Mouse (Mus musculus) spleen, postnatal 4 days (tissue): ENCODE data around the gene Lrrc28.

Experiments
- DNase-seq, 2 experiments: peaks; one replicate each; pipeline ENCODE4 v3.0.0; 2022; ENCODE audit warnings: low spot score in 2 of 2

Gene Lrrc28

GRCm38 (mm10) chr7:67593902-67594301 lies 51.2 kb downstream of the Lrrc28 start:
- no peak for DNase-seq

GRCm38 (mm10) chr7:67592670-67593069 lies 52.4 kb downstream of the Lrrc28 start:
- no peak for DNase-seq

- DNase-seq: no peak
These were observed 56.3 kb downstream of the Lrrc28 start for GRCm38 (mm10) chr7:67588743-67589142.

DNA sequence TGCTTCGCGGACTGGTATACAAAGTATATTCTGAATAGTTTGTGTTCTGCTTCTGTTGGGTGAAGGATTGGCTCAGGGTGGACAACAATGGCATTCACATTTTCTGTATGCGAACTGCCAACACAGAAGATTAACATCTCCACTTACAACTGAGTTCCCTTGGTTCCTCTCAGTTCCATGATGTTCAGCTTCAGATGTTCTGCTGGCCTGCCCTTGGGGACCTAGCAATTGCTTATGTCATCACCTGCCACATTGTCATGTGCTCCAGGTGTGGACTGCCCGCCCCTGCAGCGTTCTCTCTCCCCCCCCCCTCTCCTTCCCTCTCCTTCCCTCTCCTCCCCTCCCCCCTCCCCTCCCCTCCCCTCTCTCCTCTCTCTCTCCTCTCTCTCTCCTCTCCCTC lies 58.6 kb downstream of the Lrrc28 start:
- DNase-seq: no peak

GRCm38 (mm10) chr7:67583852-67584251 lies 61.2 kb downstream of the Lrrc28 start:
- DNase-seq: no peak

GRCm38 (mm10) chr7:67578783-67579482 lies 66.1 kb downstream of the Lrrc28 start:
- DNase-seq: no peak

DNA sequence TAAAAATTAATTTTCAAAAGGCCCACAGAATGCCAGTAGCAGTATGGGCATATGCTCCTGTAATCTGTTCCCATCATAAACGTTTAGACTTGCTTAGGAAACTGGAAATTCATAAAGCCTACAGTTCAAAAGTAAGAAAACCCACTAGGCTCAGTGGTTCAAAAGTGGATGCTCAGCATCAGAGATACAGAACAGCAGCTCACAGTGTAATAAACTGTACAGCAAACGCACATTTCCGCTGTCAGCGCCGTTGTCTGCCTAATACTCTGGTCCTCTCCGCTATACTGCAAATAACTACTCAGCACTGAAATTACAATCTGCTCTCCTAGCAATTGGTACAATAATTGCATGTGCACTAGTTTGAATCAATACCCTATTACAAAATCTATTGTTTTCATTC lies 67.0 kb downstream of the Lrrc28 start:
- no peak for DNase-seq

- DNase-seq: no peak
These were observed 78.4 kb downstream of the Lrrc28 start for GRCm38 (mm10) chr7:67566510-67567237.

GRCm38 (mm10) chr7:67565132-67565531 lies 79.9 kb downstream of the Lrrc28 start:
- DNase-seq: no peak

DNA sequence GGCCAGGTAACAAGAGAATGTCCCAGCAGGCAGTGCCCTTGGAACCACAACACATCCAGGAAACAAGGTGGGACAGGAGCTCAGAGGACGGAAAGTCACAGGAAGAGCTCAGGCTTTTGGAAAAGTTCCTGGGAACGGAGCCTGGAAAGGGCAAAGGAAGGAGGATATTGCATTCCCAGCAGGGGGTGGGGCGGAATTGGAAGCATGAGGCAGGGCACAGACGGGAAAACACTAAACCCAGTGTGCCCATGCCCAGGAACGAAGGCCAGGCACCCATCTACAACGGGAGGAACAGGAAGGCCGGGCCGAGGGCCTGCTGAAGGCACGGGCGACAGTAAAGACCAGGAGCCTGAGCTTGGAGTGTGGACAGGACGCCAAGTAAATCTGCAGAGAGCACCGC lies 82.9 kb downstream of the Lrrc28 start:
- no peak for DNase-seq

DNA sequence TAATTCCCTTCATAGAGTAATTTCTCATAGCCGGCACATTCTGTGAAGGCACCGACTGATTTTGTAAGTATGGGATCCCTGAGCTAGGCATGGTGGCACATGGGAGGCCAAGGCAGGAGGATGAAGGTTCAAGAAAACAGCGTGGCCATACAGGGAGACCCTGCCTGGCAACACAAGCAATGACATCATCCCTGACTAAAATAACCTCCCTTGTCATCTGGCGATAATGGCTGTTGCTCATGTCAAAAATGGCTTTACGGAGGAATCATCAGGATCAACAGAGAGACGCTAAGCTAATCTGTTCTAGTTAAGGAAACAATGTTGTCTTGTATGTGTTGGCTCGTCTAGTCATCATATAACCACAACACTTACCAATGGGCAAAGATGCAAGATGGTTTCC lies 85.6 kb downstream of the Lrrc28 start:
- DNase-seq: no peak

DNA sequence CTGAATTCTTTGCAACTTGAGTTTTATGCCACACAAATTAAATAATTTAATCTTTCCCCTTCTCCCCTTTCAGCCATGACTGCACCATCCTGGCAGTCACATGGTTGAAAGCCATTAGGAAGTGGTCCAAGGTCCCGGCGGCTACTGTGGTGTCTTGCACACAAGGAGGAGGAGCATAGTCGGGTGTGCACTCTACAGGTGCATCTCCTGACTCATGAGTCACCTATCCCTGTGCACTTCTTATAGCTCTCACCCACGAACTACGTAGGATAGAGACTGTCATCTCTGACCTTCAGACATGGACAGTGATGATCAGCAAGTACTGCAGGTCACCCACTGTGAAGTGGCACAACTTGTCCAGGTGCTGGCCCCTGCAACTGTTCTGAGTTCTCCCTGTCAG lies 86.8 kb downstream of the Lrrc28 start:
- DNase-seq: no peak

GRCm38 (mm10) chr7:67554863-67555262 lies 90.2 kb downstream of the Lrrc28 start:
- no peak for DNase-seq

- DNase-seq: no peak
These were observed 93.8 kb downstream of the Lrrc28 start for GRCm38 (mm10) chr7:67551242-67551641.

- DNase-seq: peak; percentile 25 to 69
These were observed 96.0 kb downstream of the Lrrc28 start for GRCm38 (mm10) chr7:67549073-67549561.

DNA sequence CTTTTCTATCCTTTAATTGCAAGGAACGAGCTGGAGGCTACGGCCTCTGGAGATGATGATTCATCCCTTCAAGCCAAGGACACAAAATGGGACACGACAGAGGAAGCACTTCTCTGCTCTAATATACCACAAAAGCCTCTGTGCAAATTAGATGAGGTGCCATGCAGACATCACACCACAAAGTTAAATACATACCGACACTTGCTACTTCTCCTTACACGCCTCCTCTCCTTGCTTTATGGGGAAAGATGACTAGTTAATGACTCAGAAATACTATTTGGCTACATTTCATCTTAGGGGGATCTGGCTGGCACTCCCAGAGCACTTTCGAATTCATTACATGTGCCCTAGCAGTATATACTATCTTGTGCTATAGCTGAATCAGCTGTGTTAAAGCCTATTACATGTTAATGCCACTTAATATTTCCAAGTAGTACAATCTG lies 96.4 kb downstream of the Lrrc28 start:
- no peak for DNase-seq

DNA sequence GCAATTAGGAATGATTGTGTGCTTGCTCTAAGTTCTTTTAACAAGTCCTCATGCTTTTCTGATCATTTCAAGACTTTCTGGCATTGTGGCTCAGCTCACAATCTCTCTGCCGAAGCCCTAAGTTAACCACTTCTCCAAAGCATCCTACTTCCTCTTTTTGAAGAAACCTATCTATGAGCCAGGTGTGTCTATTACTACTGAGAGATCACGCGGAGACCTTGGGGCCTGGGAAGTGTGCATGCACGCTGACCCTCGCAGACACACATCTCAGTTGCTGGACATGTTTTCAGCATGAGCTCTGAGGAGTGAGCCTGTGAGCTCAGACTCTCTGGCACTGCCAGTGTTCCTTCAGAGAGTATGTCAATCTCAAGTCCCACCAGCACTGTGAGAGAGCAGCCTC lies 98.8 kb downstream of the Lrrc28 start:
- no peak for DNase-seq

- DNase-seq: no peak
These were observed 100.5 kb downstream of the Lrrc28 start for GRCm38 (mm10) chr7:67544586-67544985.

DNA sequence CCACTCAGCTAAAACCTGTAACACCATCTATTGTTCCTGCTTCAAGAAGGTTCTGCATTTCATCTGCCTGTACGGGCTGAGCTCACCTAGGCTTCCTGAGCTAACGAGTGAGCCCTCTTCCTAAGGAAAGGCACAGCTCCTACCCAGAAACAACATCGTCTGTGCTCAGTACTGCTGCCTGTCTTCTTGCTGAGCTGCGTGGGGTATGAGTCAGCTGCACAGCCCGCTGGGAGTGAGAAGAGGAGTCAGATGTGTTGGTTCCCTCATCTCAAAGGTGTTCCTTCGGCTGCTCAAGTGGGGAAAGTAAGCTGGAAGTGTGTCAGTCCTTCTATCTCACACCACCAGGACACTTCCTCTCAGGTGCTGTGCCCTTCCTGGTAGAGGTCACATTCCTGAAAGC lies 101.4 kb downstream of the Lrrc28 start:
- no peak for DNase-seq

DNA sequence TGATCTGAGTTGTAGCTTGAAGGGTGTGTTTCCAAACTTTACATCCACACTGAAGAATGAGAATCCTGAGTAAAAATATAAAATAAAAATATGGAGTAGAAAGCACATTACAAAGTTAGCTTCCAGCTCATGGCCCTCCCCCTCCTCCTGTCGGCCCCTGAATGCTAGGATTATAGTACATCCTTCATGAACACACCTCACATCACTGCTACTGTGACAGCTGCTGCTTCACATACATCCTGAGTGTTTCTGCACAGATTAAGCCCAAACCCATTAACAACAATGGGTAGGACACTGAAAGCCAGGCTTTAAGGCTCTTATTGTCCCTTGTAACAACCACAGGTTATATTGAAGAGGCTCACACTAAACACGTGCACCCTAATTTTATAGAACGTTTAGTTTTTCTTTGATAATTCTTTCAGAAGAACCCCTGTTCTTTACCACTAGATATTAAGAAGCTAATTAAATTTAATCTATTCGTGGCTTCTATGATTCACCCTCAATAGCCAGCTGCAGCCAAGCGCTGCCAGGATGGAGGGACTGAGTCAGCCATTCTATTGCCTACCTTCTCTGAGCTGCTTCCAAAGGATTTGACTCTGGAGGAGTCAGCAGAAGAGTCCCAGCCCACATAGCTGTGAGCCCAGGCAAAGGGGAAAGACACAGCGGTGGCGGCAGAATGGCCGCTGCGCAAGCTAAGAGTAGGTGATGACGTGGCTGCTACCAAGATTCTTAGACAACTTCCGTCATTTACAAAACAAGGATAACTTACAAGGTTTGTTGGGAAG lies 108.3 kb downstream of the Lrrc28 start:
- no peak for DNase-seq

- DNase-seq: no peak
These were observed 109.1 kb downstream of the Lrrc28 start for GRCm38 (mm10) chr7:67535941-67536340.

- DNase-seq: no peak
These were observed 114.1 kb downstream of the Lrrc28 start for GRCm38 (mm10) chr7:67530981-67531380.
